Mouse (Mus musculus): ENCODE measurements around the gene Trex1. TPM values are rescaled to one million over a fixed set of nuclear protein-coding genes. Genes with fewer than 3 reads are reported as not detected.

The Trex1 gene
- polyA plus RNA-seq, 1 experiment = 83.7 TPM

GRCm38 (mm10) chr9:109009636-109010315 lies 49.8 kb downstream of the Trex1 start:
- TF ChIP-seq CTCF (IDR thresholded peaks at IDR 0.05; ENCODE audit: insufficient read depth, low read length) = no peak
- TF ChIP-seq POLR2A (IDR thresholded peaks at IDR 0.05; ENCODE audit: borderline replicate concordance, extremely low read depth, low read depth, low read length) = no peak
- H3K4me3 ChIP-seq (replicated peaks; ENCODE audit: extremely low read depth, low read depth, low read length) = no peak overlapping the region
- H3K4me1 ChIP-seq (ENCODE audit: control insufficient read depth, insufficient read depth, low read length) = no peaks in the 10 kb centered on the region
- 42% methylated on average over 17 of the region's 17 CpGs for WGBS
- DNase-seq = no peak

GRCm38 (mm10) chr9:109008994-109009635 lies 50.4 kb downstream of the Trex1 start:
- TF ChIP-seq POLR2A (IDR thresholded peaks at IDR 0.05; ENCODE audit: borderline replicate concordance, extremely low read depth, low read depth, low read length) (no peak), CTCF (IDR thresholded peaks at IDR 0.05; ENCODE audit: insufficient read depth, low read length) (no peak)
- DNase-seq = no peak
- H3K4me1 ChIP-seq (ENCODE audit: control insufficient read depth, insufficient read depth, low read length) = no peaks in the 10 kb centered on the region
- WGBS = 58% methylated on average over 10 of the region's 10 CpGs
- H3K4me3 ChIP-seq (replicated peaks; ENCODE audit: extremely low read depth, low read depth, low read length) = no peak overlapping the region

- TF ChIP-seq CTCF (IDR thresholded peaks at IDR 0.05; ENCODE audit: insufficient read depth, low read length) = no peak
- TF ChIP-seq POLR2A (IDR thresholded peaks at IDR 0.05; ENCODE audit: borderline replicate concordance, extremely low read depth, low read depth, low read length) = no peak
- WGBS = 92% methylated on average over 9 of the region's 9 CpGs
- Histone ChIP-seq H3K4me3 (replicated peaks; ENCODE audit: extremely low read depth, low read depth, low read length) (no peak overlapping the region), H3K4me1 (ENCODE audit: control insufficient read depth, insufficient read depth, low read length) (no peaks in the 10 kb centered on the region)
- DNase-seq = no peak
These were observed 51.5 kb downstream of the Trex1 start for GRCm38 (mm10) chr9:109008081-109008480.

Other genes starting within 250 kb of the Trex1 start
- gene Celsr3, start 233.4 kb downstream of the Trex1 start, polyA plus RNA-seq (2012; rRNA removed) = 0.71 and 0.73 TPM in 2 replicates
- 12.6 and 17.0 TPM in 2 replicates for gene Slc26a6, start 206.5 kb downstream of the Trex1 start, polyA plus RNA-seq (2012; rRNA removed)
- gene Tmem89, start 145.1 kb downstream of the Trex1 start, polyA plus RNA-seq (2012; rRNA removed) = 0.17 and 0.26 TPM in 2 replicates
- gene Uqcrc1, start 123.1 kb downstream of the Trex1 start, polyA plus RNA-seq (2012; rRNA removed) = 290 and 399 TPM in 2 replicates
- gene Col7a1, start 106.1 kb downstream of the Trex1 start, polyA plus RNA-seq (2012; rRNA removed) = 7.1 and 12.2 TPM in 2 replicates
- 1.0 and 2.3 TPM in 2 replicates for gene Ucn2, start 73.7 kb downstream of the Trex1 start, polyA plus RNA-seq (2012; rRNA removed)
- 49.4 and 59.8 TPM in 2 replicates for gene Pfkfb4, start 68.0 kb downstream of the Trex1 start, polyA plus RNA-seq (2012; rRNA removed)
- 918 and 1,083 TPM in 2 replicates for gene Shisa5, start 21.2 kb downstream of the Trex1 start, polyA plus RNA-seq (2012; rRNA removed)
- 18.8 and 21.9 TPM in 2 replicates for gene Atrip, start 14.4 kb upstream of the Trex1 start, polyA plus RNA-seq (2012; rRNA removed)
- gene Ccdc51, start 22.8 kb upstream of the Trex1 start, polyA plus RNA-seq (2012; rRNA removed) = 3.5 and 3.7 TPM in 2 replicates
- gene Tma7, start 22.9 kb upstream of the Trex1 start, polyA plus RNA-seq (2012; rRNA removed) = 13.4 and 19.0 TPM in 2 replicates
- 54.1 and 61.4 TPM in 2 replicates for gene Plxnb1, start 35.7 kb upstream of the Trex1 start, polyA plus RNA-seq (2012; rRNA removed)
- not detected in 2 replicates for gene Fbxw21, start 102.3 kb upstream of the Trex1 start, polyA plus RNA-seq (2012; rRNA removed)
- gene Fbxw13, start 136.2 kb upstream of the Trex1 start, polyA plus RNA-seq (2012; rRNA removed) = not detected in 2 replicates
- gene Fbxw20, start 175.0 kb upstream of the Trex1 start, polyA plus RNA-seq (2012; rRNA removed) = not detected in 2 replicates
- not detected in 2 replicates for gene Fbxw14, start 227.9 kb upstream of the Trex1 start, polyA plus RNA-seq (2012; rRNA removed)